Mouse (Mus musculus) hindbrain, postnatal 0 days (tissue): ENCODE measurements around the gene Ugt1a10. TPM values are rescaled to one million over a fixed set of nuclear protein-coding genes. Genes with fewer than 3 reads are reported as not detected.

ENCODE experiments used
- ATAC-seq: fragments of 200-750 bp; cut with Nextera tagmentation; 2 replicates; pipeline ENCODE4 v1.8.0; 2017; ENCODE audit warnings: mild to moderate bottlenecking, moderate TSS enrichment, moderate library complexity
- DNase-seq: peaks from one replicate; pipeline ENCODE4 v3.0.0-alpha.2; 2015; ENCODE audit warnings: low spot score
- H3K27ac ChIP-seq: fragments of 300-500 bp; sonication (generic); 2 replicates; pipeline ENCODE4 v1.5.1; 2014; ENCODE audit warnings: mild to moderate bottlenecking
- H3K27me3 ChIP-seq: fragments of 300-500 bp; sonication (generic); 2 replicates; pipeline ENCODE4 v1.6.1; 2014; ENCODE audit warnings: low read length, mixed read lengths; ENCODE audit not compliant: insufficient read depth
- H3K36me3 ChIP-seq: fragments of 300-500 bp; sonication (generic); 2 replicates; pipeline ENCODE4 v1.6.1; 2014; ENCODE audit warnings: low read length, mixed read lengths; ENCODE audit not compliant: insufficient read depth
- H3K4me1 ChIP-seq: fragments of 300-500 bp; sonication (generic); 2 replicates; pipeline ENCODE4 v1.6.1; 2014; ENCODE audit warnings: antibody characterized with exemption, low read length, mixed read lengths; ENCODE audit not compliant: insufficient read depth
- H3K4me2 ChIP-seq: fragments of 300-500 bp; sonication (generic); 2 replicates; pipeline ENCODE4 v1.6.1; 2014; ENCODE audit warnings: low read depth, mild to moderate bottlenecking, low read length, moderate library complexity, mixed read lengths
- H3K4me3 ChIP-seq: fragments of 300-500 bp; sonication (generic); 2 replicates; pipeline ENCODE4 v1.5.1; 2014; ENCODE audit warnings: low read length
- H3K9ac ChIP-seq: fragments of 300-500 bp; sonication (generic); replicated peaks from 2 replicates; pipeline ENCODE4 v1.6.1; 2014; ENCODE audit warnings: mild to moderate bottlenecking, low read length, moderate library complexity, mixed read lengths
- H3K9me3 ChIP-seq: fragments of 300-500 bp; sonication (generic); 2 replicates; pipeline ENCODE4 v1.6.1; 2016; ENCODE audit warnings: low read length, mixed read lengths
- CTCF ChIP-seq: IDR thresholded peaks from 2 replicates; pipeline ENCODE4 v1.5.1; 2016; ENCODE audit warnings: antibody characterized with exemption, control low read depth, low read depth
- WGBS: fragments of 180-500 bp; shearing (Covaris S2); extraction: QIAGEN DNeasy Blood & Tissue Kit; methylation state at CpG from one replicate; pipeline ENCODE4 v1.1.7; 2014; 5-methylcytosine and 5-hydroxymethylcytosine counted together
- polyA plus RNA-seq: library from polyadenylated mRNA; unstranded; fragments of >200 nt; fragmentation: Nextera tagmentation; extraction: Ambion mirVana; gene quantifications from 2 replicates; pipeline ENCODE4 v1.2.1, GENCODE M21; 2015
- total RNA-seq: library from RNA; depleted of rRNA; stranded (reverse); fragments of >200 nt; gene quantifications from 2 replicates; pipeline ENCODE4 v1.2.3, GENCODE M21; 2014

Gene Ugt1a10
- total and polyA plus RNA-seq, 2 experiments from 2014 or later = not detected

GRCm38 (mm10) chr1:88238771-88239170 is 183.6 kb downstream of the Ugt1a10 start:
- 0 out of 2 replicates have a peak, but pooled peaks have one; percentile 10 for ATAC-seq
- no peak overlapping the region for H3K4me2 ChIP-seq
- 75% methylated on average over 6 of the region's 6 CpGs for WGBS

GRCm38 (mm10) chr1:88240072-88240471 is 184.9 kb downstream of the Ugt1a10 start:
- Histone ChIP-seq H3K4me2 (no peak overlapping the region), H3K9me3 (peaks cover 97% of the 10 kb centered on the region), H3K4me1 (no peaks in the 10 kb centered on the region), H3K27ac (no peak overlapping the region), H3K4me3 (no peak overlapping the region), H3K9ac (no peak overlapping the region), H3K36me3 (no peaks in the 10 kb centered on the region), H3K27me3 (no peaks in the 10 kb centered on the region)
- ATAC-seq = no peak
- WGBS = 75% methylated on average over 5 of the region's 5 CpGs
- DNase-seq = no peak
- TF ChIP-seq CTCF = no peak

More at GRCm38 (mm10) chr1:88238771-88239170, 183.6 kb downstream of the Ugt1a10 start:
- Histone ChIP-seq H3K4me3 (no peak overlapping the region), H3K9ac (no peak overlapping the region), H3K4me1 (no peaks in the 10 kb centered on the region), H3K36me3 (no peaks in the 10 kb centered on the region), H3K27ac (no peak overlapping the region), H3K9me3 (peaks cover 97% of the 10 kb centered on the region), H3K27me3 (no peaks in the 10 kb centered on the region)
- TF ChIP-seq CTCF = no peak
- no peak for DNase-seq

- no peak for ATAC-seq
- TF ChIP-seq CTCF = no peak
Measured at GRCm38 (mm10) chr1:88240579-88240978, 185.4 kb downstream of the Ugt1a10 start.

GRCm38 (mm10) chr1:88243861-88244260 is 188.7 kb downstream of the Ugt1a10 start:
- no peak overlapping the region for H3K4me3 ChIP-seq

More at GRCm38 (mm10) chr1:88240579-88240978, 185.4 kb downstream of the Ugt1a10 start:
- 71% methylated on average over 4 of the region's 4 CpGs for WGBS
- H3K4me1 ChIP-seq = no peaks in the 10 kb centered on the region
- no peak overlapping the region for H3K9ac ChIP-seq
- no peak overlapping the region for H3K4me3 ChIP-seq
- H3K27me3 ChIP-seq = no peaks in the 10 kb centered on the region
- H3K4me2 ChIP-seq = no peak overlapping the region
- H3K36me3 ChIP-seq = no peaks in the 10 kb centered on the region
- no peak for DNase-seq
- H3K27ac ChIP-seq = no peak overlapping the region
- peaks cover 97% of the 10 kb centered on the region for H3K9me3 ChIP-seq

GRCm38 (mm10) chr1:88245881-88246280 is 190.7 kb downstream of the Ugt1a10 start:
- H3K27ac ChIP-seq = no peak overlapping the region
- no peaks in the 10 kb centered on the region for H3K4me1 ChIP-seq
- TF ChIP-seq CTCF = no peak
- H3K4me3 ChIP-seq = no peak overlapping the region
- no peak overlapping the region for H3K4me2 ChIP-seq
- H3K9ac ChIP-seq = no peak overlapping the region
- peaks cover 99% of the 10 kb centered on the region for H3K9me3 ChIP-seq
- DNase-seq (no peak), ATAC-seq (no peak)
- 78% methylated on average over 6 of the region's 6 CpGs for WGBS
- no peaks in the 10 kb centered on the region for H3K36me3 ChIP-seq
- no peaks in the 10 kb centered on the region for H3K27me3 ChIP-seq

More at GRCm38 (mm10) chr1:88243861-88244260, 188.7 kb downstream of the Ugt1a10 start:
- H3K4me1 ChIP-seq = no peaks in the 10 kb centered on the region
- no peaks in the 10 kb centered on the region for H3K27me3 ChIP-seq
- H3K9ac ChIP-seq = no peak overlapping the region
- no peak overlapping the region for H3K27ac ChIP-seq
- TF ChIP-seq CTCF = no peak
- H3K9me3 ChIP-seq = peaks cover 99% of the 10 kb centered on the region
- DNase-seq = no peak
- no peak for ATAC-seq
- no peaks in the 10 kb centered on the region for H3K36me3 ChIP-seq
- WGBS = 63% methylated on average over 5 of the region's 5 CpGs
- no peak overlapping the region for H3K4me2 ChIP-seq

GRCm38 (mm10) chr1:88246386-88246785 is 191.2 kb downstream of the Ugt1a10 start:
- ATAC-seq (no peak), DNase-seq (no peak)
- H3K36me3 ChIP-seq = no peaks in the 10 kb centered on the region
- H3K4me2 ChIP-seq = no peak overlapping the region
- no peaks in the 10 kb centered on the region for H3K4me1 ChIP-seq
- H3K9ac ChIP-seq = no peak overlapping the region
- no peak for TF ChIP-seq CTCF
- peaks cover 98% of the 10 kb centered on the region for H3K9me3 ChIP-seq
- WGBS = 44% methylated on average over 6 of the region's 6 CpGs
- H3K27ac ChIP-seq = no peak overlapping the region
- H3K27me3 ChIP-seq = no peaks in the 10 kb centered on the region
- no peak overlapping the region for H3K4me3 ChIP-seq

- ATAC-seq = no peak
- Histone ChIP-seq H3K27me3 (no peaks in the 10 kb centered on the region), H3K4me2 (no peak overlapping the region), H3K27ac (no peak overlapping the region), H3K9ac (no peak overlapping the region), H3K9me3 (peaks cover 94% of the 10 kb centered on the region), H3K4me3 (no peak overlapping the region), H3K4me1 (no peaks in the 10 kb centered on the region), H3K36me3 (no peaks in the 10 kb centered on the region)
- 46% methylated on average over 2 of the region's 2 CpGs for WGBS
- no peak for TF ChIP-seq CTCF
- no peak for DNase-seq
Measured at GRCm38 (mm10) chr1:88247660-88248059, 192.5 kb downstream of the Ugt1a10 start.
